ENCODE assay signal across 27 mouse cellular contexts in the genomic region with DNA sequence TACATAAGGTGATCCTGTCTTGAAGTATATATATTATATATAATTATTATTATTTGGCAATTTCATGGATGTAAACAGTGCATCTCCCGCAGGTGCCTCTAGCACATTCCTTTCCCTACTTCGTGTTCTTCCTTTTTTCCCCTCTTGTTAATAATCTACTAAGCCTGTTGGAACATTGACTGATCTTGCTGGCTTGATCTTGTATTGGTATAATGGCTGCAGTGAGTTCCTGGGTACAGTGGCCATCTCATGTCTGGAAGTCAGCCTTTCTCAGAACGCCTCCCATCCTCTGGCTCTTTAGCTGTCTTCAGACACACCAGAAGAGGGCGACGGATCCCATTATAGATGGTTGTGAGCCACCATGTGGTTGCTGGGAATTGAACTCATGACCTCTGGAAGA. TPM values are rescaled to one million over a fixed set of nuclear protein-coding genes. Genes with fewer than 3 reads are reported as not detected.
DNase-seq lines count a peak whose midpoint lies in the region; ATAC-seq and TF ChIP-seq lines count a peak whose summit lies in the region.
"Had no signal": no experiment of that assay in that cellular context is flagged by ENCODE, and none has a peak within 500 bp of the region (broad histone marks: within the 10 kb centered on the region; RNA-seq: fewer than 3 reads in every experiment).

No protein-coding gene starts in this region.

- TF ChIP-seq CTCF in kidney, adult 2 months (conservative IDR thresholded peaks at IDR 0.05; ENCODE audit: insufficient read depth, insufficient read length, low read depth, low read length): no peak
- TF ChIP-seq CTCF in kidney, postnatal 0 days (IDR thresholded peaks at IDR 0.05; ENCODE audit: low read depth): peak; percentile 10; the same call in 1 of the 2 replicates

- H3K27ac ChIP-seq in kidney, adult 2 months (ENCODE audit: insufficient read depth, low read depth, low read length): peak overlapping the region; percentile 83
- 0 out of 2 replicates have a peak overlapping the region, but pooled peaks have one; percentile 45 for H3K27ac ChIP-seq in kidney, embryonic 15.5 days
- H3K27ac ChIP-seq in kidney, embryonic 14.5 days (ENCODE audit: low read depth, low read length): no peak overlapping the region
- H3K27ac ChIP-seq in kidney, embryonic 16.5 days (ENCODE audit: low read length): 0 out of 2 replicates have a peak overlapping the region, but pooled peaks have one; percentile 28
- peak overlapping the region; percentile 42; the same call in 1 of the 2 replicates for H3K27ac ChIP-seq in kidney, postnatal 0 days
- H3K27ac ChIP-seq: forebrain, embryonic 10.5 days; forebrain, embryonic 13.5 days; heart, adult 2 months; heart, embryonic 10.5 days; heart, embryonic 13.5 days; hindbrain, embryonic 14.5 days had no signal

- TF ChIP-seq POLR2A in kidney, adult 2 months (IDR thresholded peaks at IDR 0.05; ENCODE audit: low read depth, low read length): no peak

- H3K27me3 ChIP-seq in kidney, adult 2 months (replicated peaks; ENCODE audit: control insufficient read depth, insufficient read depth, low read length): no peaks in the 10 kb centered on the region
- H3K27me3 ChIP-seq in kidney, embryonic 15.5 days: no peaks in the 10 kb centered on the region
- H3K27me3 ChIP-seq in kidney, embryonic 14.5 days (ENCODE audit: control insufficient read depth, insufficient read depth, low read length): no peaks in the 10 kb centered on the region
- H3K27me3 ChIP-seq in kidney, embryonic 16.5 days (ENCODE audit: insufficient read depth, low read length): no peaks in the 10 kb centered on the region
- H3K27me3 ChIP-seq in kidney, postnatal 0 days (ENCODE audit: insufficient read depth, low read length): no peaks in the 10 kb centered on the region
- H3K27me3 ChIP-seq: heart, embryonic 13.5 days had no signal

- peak overlapping the region; percentile 21; the same call in 1 of the 2 replicates for H3K4me2 ChIP-seq in kidney, embryonic 15.5 days
- H3K4me2 ChIP-seq in kidney, embryonic 14.5 days (replicated peaks; ENCODE audit: low read depth, low read length): no peak overlapping the region
- peak overlapping the region; percentile 10; the same call in 1 of the 2 replicates for H3K4me2 ChIP-seq in kidney, embryonic 16.5 days (replicated peaks; ENCODE audit: low read depth, low read length)
- H3K4me2 ChIP-seq in kidney, postnatal 0 days (ENCODE audit: low read length): no peak overlapping the region
- H3K4me2 ChIP-seq: forebrain, embryonic 13.5 days; heart, embryonic 13.5 days; hindbrain, embryonic 14.5 days had no signal

- H3K9ac ChIP-seq in kidney, embryonic 15.5 days: no peak overlapping the region
- no peak overlapping the region for H3K9ac ChIP-seq in kidney, embryonic 14.5 days (ENCODE audit: low read depth, low read length)
- no peak overlapping the region for H3K9ac ChIP-seq in kidney, embryonic 16.5 days (replicated peaks; ENCODE audit: low read length)
- no peak overlapping the region for H3K9ac ChIP-seq in kidney, postnatal 0 days (ENCODE audit: low read depth, low read length)
- H3K9ac ChIP-seq: forebrain, embryonic 13.5 days; heart, embryonic 13.5 days; hindbrain, embryonic 14.5 days had no signal

- H3K4me3 ChIP-seq in kidney, adult 2 months (ENCODE audit: insufficient read depth, low read depth, low read length): no peak overlapping the region
- H3K4me3 ChIP-seq in kidney, embryonic 15.5 days (replicated peaks): no peak overlapping the region
- no peak overlapping the region for H3K4me3 ChIP-seq in kidney, embryonic 14.5 days (ENCODE audit: low read length)
- H3K4me3 ChIP-seq in kidney, embryonic 16.5 days (ENCODE audit: low read length): no peak overlapping the region
- H3K4me3 ChIP-seq in kidney, postnatal 0 days (replicated peaks; ENCODE audit: low read depth, low read length): no peak overlapping the region
- H3K4me3 ChIP-seq: forebrain, embryonic 10.5 days; forebrain, embryonic 13.5 days; heart, adult 2 months; heart, embryonic 10.5 days; heart, embryonic 13.5 days had no signal

- no peak for ATAC-seq in kidney, embryonic 15.5 days (replicated peaks; ENCODE audit: low FRiP score)
- no peak for ATAC-seq in kidney, embryonic 14.5 days (ENCODE audit: low FRiP score, low TSS enrichment)
- ATAC-seq in kidney, embryonic 16.5 days (ENCODE audit: low FRiP score, low TSS enrichment): no peak
- ATAC-seq in kidney, postnatal 0 days (replicated peaks; ENCODE audit: low FRiP score, low read depth): no peak
- ATAC-seq: CD4-positive, CD25-positive, alpha-beta regulatory T cell, adult 4 months; forebrain, embryonic 13.5 days; forebrain, embryonic 16.5 days had no signal

- peak; percentile 89 for DNase-seq in kidney, adult 2 months
- no peak for DNase-seq in kidney, postnatal 10 days
- DNase-seq in kidney, postnatal 0 days (ENCODE audit: low spot score): no peak
- DNase-seq: adrenal gland, adult 2 months; adrenal gland, postnatal 14 days; cerebellum, adult 11-12 months; cerebellum, adult 9-10 months; cerebellum, postnatal 14 days; gastrocnemius, postnatal 10 days; gastrocnemius, postnatal 36 days; heart, adult 2 months; heart, postnatal 14 days; heart, postnatal 4 days had no signal

- H3K36me3 ChIP-seq in kidney, adult 2 months (ENCODE audit: control insufficient read depth, insufficient read depth, low read length): no peaks in the 10 kb centered on the region; the same call in 1 of the 2 replicates
- H3K36me3 ChIP-seq in kidney, embryonic 15.5 days: peaks cover 19% of the 10 kb centered on the region; the same call in 1 of the 2 replicates
- no peaks in the 10 kb centered on the region for H3K36me3 ChIP-seq in kidney, embryonic 14.5 days (ENCODE audit: control insufficient read depth, insufficient read depth, low read length)
- peaks cover 6% of the 10 kb centered on the region; the same call in 1 of the 2 replicates for H3K36me3 ChIP-seq in kidney, embryonic 16.5 days (ENCODE audit: insufficient read depth, low read length)
- no peaks in the 10 kb centered on the region for H3K36me3 ChIP-seq in kidney, postnatal 0 days (ENCODE audit: insufficient read depth, low read length)
- H3K36me3 ChIP-seq: forebrain, embryonic 10.5 days; heart, embryonic 13.5 days had no signal

- peaks cover 26% of the 10 kb centered on the region for H3K4me1 ChIP-seq in kidney, adult 2 months (ENCODE audit: control insufficient read depth, insufficient read depth, low read length)
- H3K4me1 ChIP-seq in kidney, embryonic 15.5 days: peaks cover 29% of the 10 kb centered on the region
- peaks cover 12% of the 10 kb centered on the region for H3K4me1 ChIP-seq in kidney, embryonic 14.5 days (ENCODE audit: control insufficient read depth, insufficient read depth, low read length)
- H3K4me1 ChIP-seq in kidney, embryonic 16.5 days (ENCODE audit: insufficient read depth, low read length): peaks cover 24% of the 10 kb centered on the region
- peaks cover 8% of the 10 kb centered on the region; the same call in 1 of the 2 replicates for H3K4me1 ChIP-seq in kidney, postnatal 0 days (replicated peaks; ENCODE audit: insufficient read depth, low read length)

- 55% methylated on average over 5 of the region's 5 CpGs for WGBS in kidney, adult 2 months
- 84% methylated on average over 5 of the region's 5 CpGs for WGBS in kidney, embryonic 15.5 days
- 74% methylated on average over 5 of the region's 5 CpGs for WGBS in kidney, embryonic 14.5 days
- WGBS in kidney, embryonic 16.5 days: 74% methylated on average over 5 of the region's 5 CpGs
- WGBS in kidney, postnatal 0 days: 76% methylated on average over 5 of the region's 5 CpGs

- no peaks in the 10 kb centered on the region for H3K9me3 ChIP-seq in kidney, embryonic 15.5 days (replicated peaks)
- no peaks in the 10 kb centered on the region for H3K9me3 ChIP-seq in kidney, embryonic 14.5 days (ENCODE audit: control insufficient read depth, low read length)
- H3K9me3 ChIP-seq in kidney, embryonic 16.5 days (ENCODE audit: low read length): no peaks in the 10 kb centered on the region
- H3K9me3 ChIP-seq in kidney, postnatal 0 days (replicated peaks; ENCODE audit: low read length): no peaks in the 10 kb centered on the region
- H3K9me3 ChIP-seq: forebrain, embryonic 13.5 days; heart, embryonic 10.5 days; heart, embryonic 13.5 days had no signal

RNA-seq across cellular contexts. Expression of a gene that starts 5.2 kb away (rescaled TPM):
- 241 and 285 TPM in 2 replicates for polyA plus RNA-seq in kidney, adult 2 months (2012; rRNA removed)
- polyA plus RNA-seq in kidney, embryonic 15.5 days (2015; fragmentation: Nextera tagmentation; extraction: Ambion mirVana): 119 TPM in 2 replicates
- 49.9 and 105 TPM in 2 replicates for polyA plus RNA-seq in kidney, embryonic 14.5 days (2014; fragmentation: Nextera tagmentation; extraction: Ambion mirVana)
- polyA plus RNA-seq in kidney, embryonic 16.5 days (2015; fragmentation: Nextera tagmentation; extraction: Ambion mirVana): 153 and 162 TPM in 2 replicates
- polyA plus RNA-seq in kidney, postnatal 0 days (2015; fragmentation: Nextera tagmentation; extraction: Ambion mirVana): 118 and 131 TPM in 2 replicates
- polyA plus RNA-seq: CD4-positive, CD25-positive, alpha-beta regulatory T cell, adult 4 months had no signal

RNA-seq across cellular contexts. Expression of a gene that starts 33.7 kb away (rescaled TPM):
- polyA plus RNA-seq in kidney, adult 2 months (2012; rRNA removed): 0.61 and 0.91 TPM in 2 replicates
- polyA plus RNA-seq in kidney, embryonic 15.5 days (2015; fragmentation: Nextera tagmentation; extraction: Ambion mirVana): 1.7 and 1.8 TPM in 2 replicates
- 0.91 and 1.2 TPM in 2 replicates for polyA plus RNA-seq in kidney, embryonic 14.5 days (2014; fragmentation: Nextera tagmentation; extraction: Ambion mirVana)
- polyA plus RNA-seq in kidney, embryonic 16.5 days (2015; fragmentation: Nextera tagmentation; extraction: Ambion mirVana): 1.8 and 2.2 TPM in 2 replicates
- polyA plus RNA-seq in kidney, postnatal 0 days (2015; fragmentation: Nextera tagmentation; extraction: Ambion mirVana): 1.5 and 1.7 TPM in 2 replicates

RNA-seq across cellular contexts. Expression of a gene that starts 57.4 kb away (rescaled TPM):
- polyA plus RNA-seq in kidney, adult 2 months (2012; rRNA removed): not detected in 2 replicates
- 0.14 TPM in 1 of 2 replicates, not detected in the other for polyA plus RNA-seq in kidney, embryonic 15.5 days (2015; fragmentation: Nextera tagmentation; extraction: Ambion mirVana)
- 0.19 TPM in 1 of 2 replicates, not detected in the other for polyA plus RNA-seq in kidney, embryonic 14.5 days (2014; fragmentation: Nextera tagmentation; extraction: Ambion mirVana)
- polyA plus RNA-seq in kidney, embryonic 16.5 days (2015; fragmentation: Nextera tagmentation; extraction: Ambion mirVana): not detected in 2 replicates
- 0.13 TPM in 1 of 2 replicates, not detected in the other for polyA plus RNA-seq in kidney, postnatal 0 days (2015; fragmentation: Nextera tagmentation; extraction: Ambion mirVana)
- polyA plus RNA-seq: adrenal gland, adult 2 months; C2C12; CD4-positive, CD25-positive, alpha-beta regulatory T cell, adult 4 months; embryonic facial prominence, embryonic 11.5 days; embryonic facial prominence, embryonic 14.5 days; forebrain, embryonic 13.5 days; forebrain, embryonic 16.5 days; heart, adult 2 months; heart, embryonic 10.5 days; heart, embryonic 13.5 days; heart, embryonic 16.5 days; hindbrain, embryonic 14.5 days had no signal

Comparison
In these comparisons a context has a peak if more than half of its experiments do, and no peak if none do; other contexts are left out.
1. H3K4me2 ChIP-seq: peak in kidney, embryonic 15.5 days (single experiment) and kidney, embryonic 16.5 days (single experiment); none in kidney, embryonic 14.5 days (single experiment) and kidney, postnatal 0 days (single experiment).